Mouse (Mus musculus): ENCODE data around the gene Samd4. TPM values are rescaled to one million over a fixed set of nuclear protein-coding genes. Genes with fewer than 3 reads are reported as not detected.

Samd4 gene
- polyA plus RNA-seq, 1 experiment from 2014 or later: 7.0 TPM

GRCm38 (mm10) chr14:46989694-46990093, 107.0 kb downstream of the Samd4 start:
- no peaks in the 10 kb centered on the region for H3K9me3 ChIP-seq (replicated peaks; ENCODE audit: control insufficient read depth, low read length)
- H3K4me2 ChIP-seq (ENCODE audit: low read depth, low read length): no peak overlapping the region
- H3K27ac ChIP-seq (ENCODE audit: low read length): no peak overlapping the region
- no peaks in the 10 kb centered on the region for H3K27me3 ChIP-seq (ENCODE audit: control insufficient read depth, insufficient read depth, low read length)
- no peaks in the 10 kb centered on the region for H3K36me3 ChIP-seq (ENCODE audit: control insufficient read depth, insufficient read depth, low read length)
- H3K9ac ChIP-seq (ENCODE audit: low read length): no peak overlapping the region
- no peak for ATAC-seq (ENCODE audit: insufficient read depth, low FRiP score)
- H3K4me1 ChIP-seq (ENCODE audit: control insufficient read depth, insufficient read depth, low read length): no peaks in the 10 kb centered on the region
- H3K4me3 ChIP-seq (replicated peaks; ENCODE audit: low read length): no peak overlapping the region
- WGBS: 39% methylated on average over 4 of the region's 4 CpGs

DNA sequence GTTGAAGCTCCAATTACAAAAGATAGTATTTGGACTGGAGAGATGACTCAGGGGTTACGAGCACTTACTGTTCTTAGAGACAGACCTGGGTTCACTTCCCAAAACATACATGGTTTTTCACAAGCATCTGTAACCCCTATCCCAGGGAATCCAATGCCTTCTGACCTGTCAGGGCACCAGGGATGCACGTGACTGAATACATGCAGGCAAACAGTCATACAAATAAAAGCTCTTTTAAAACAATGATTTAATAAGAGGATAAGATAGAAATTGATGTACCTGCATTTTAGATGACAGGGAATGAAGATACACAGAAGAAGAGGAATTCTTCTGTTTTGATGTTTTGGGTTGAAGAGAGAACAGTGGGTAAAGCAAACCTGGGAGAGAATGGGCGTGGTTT, 107.8 kb downstream of the Samd4 start:
- Histone ChIP-seq H3K27ac (ENCODE audit: low read length) (no peak overlapping the region), H3K27me3 (ENCODE audit: control insufficient read depth, insufficient read depth, low read length) (no peaks in the 10 kb centered on the region), H3K9me3 (replicated peaks; ENCODE audit: control insufficient read depth, low read length) (no peaks in the 10 kb centered on the region), H3K4me2 (ENCODE audit: low read depth, low read length) (no peak overlapping the region), H3K4me3 (replicated peaks; ENCODE audit: low read length) (no peak overlapping the region), H3K4me1 (ENCODE audit: control insufficient read depth, insufficient read depth, low read length) (no peaks in the 10 kb centered on the region), H3K9ac (ENCODE audit: low read length) (no peak overlapping the region), H3K36me3 (ENCODE audit: control insufficient read depth, insufficient read depth, low read length) (no peaks in the 10 kb centered on the region)
- WGBS: 81% methylated on average over 3 of the region's 3 CpGs
- ATAC-seq (ENCODE audit: insufficient read depth, low FRiP score): no peak

- no peak for ATAC-seq (ENCODE audit: insufficient read depth, low FRiP score)
These were observed 112.0 kb downstream of the Samd4 start for GRCm38 (mm10) chr14:46994704-46995103.

GRCm38 (mm10) chr14:46999321-47000025, 116.8 kb downstream of the Samd4 start:
- H3K36me3 ChIP-seq (ENCODE audit: control insufficient read depth, insufficient read depth, low read length): no peaks in the 10 kb centered on the region
- H3K4me3 ChIP-seq (replicated peaks; ENCODE audit: low read length): no peak overlapping the region
- no peak overlapping the region for H3K9ac ChIP-seq (ENCODE audit: low read length)
- H3K4me1 ChIP-seq (ENCODE audit: control insufficient read depth, insufficient read depth, low read length): no peaks in the 10 kb centered on the region; the same call in 1 of the 2 replicates
- no peaks in the 10 kb centered on the region for H3K27me3 ChIP-seq (ENCODE audit: control insufficient read depth, insufficient read depth, low read length)
- no peak for ATAC-seq (ENCODE audit: insufficient read depth, low FRiP score)
- H3K9me3 ChIP-seq (replicated peaks; ENCODE audit: control insufficient read depth, low read length): no peaks in the 10 kb centered on the region
- no peak overlapping the region for H3K4me2 ChIP-seq (ENCODE audit: low read depth, low read length)
- WGBS: 57% methylated on average over 9 of the region's 9 CpGs
- no peak overlapping the region for H3K27ac ChIP-seq (ENCODE audit: low read length)

More at GRCm38 (mm10) chr14:46994704-46995103, 112.0 kb downstream of the Samd4 start:
- H3K9ac ChIP-seq (ENCODE audit: low read length): no peak overlapping the region
- H3K27me3 ChIP-seq (ENCODE audit: control insufficient read depth, insufficient read depth, low read length): no peaks in the 10 kb centered on the region
- H3K27ac ChIP-seq (ENCODE audit: low read length): no peak overlapping the region
- H3K36me3 ChIP-seq (ENCODE audit: control insufficient read depth, insufficient read depth, low read length): no peaks in the 10 kb centered on the region
- no peaks in the 10 kb centered on the region for H3K4me1 ChIP-seq (ENCODE audit: control insufficient read depth, insufficient read depth, low read length)
- no peak overlapping the region for H3K4me2 ChIP-seq (ENCODE audit: low read depth, low read length)
- 74% methylated on average over 7 of the region's 7 CpGs for WGBS
- no peak overlapping the region for H3K4me3 ChIP-seq (replicated peaks; ENCODE audit: low read length)
- no peaks in the 10 kb centered on the region for H3K9me3 ChIP-seq (replicated peaks; ENCODE audit: control insufficient read depth, low read length)

DNA sequence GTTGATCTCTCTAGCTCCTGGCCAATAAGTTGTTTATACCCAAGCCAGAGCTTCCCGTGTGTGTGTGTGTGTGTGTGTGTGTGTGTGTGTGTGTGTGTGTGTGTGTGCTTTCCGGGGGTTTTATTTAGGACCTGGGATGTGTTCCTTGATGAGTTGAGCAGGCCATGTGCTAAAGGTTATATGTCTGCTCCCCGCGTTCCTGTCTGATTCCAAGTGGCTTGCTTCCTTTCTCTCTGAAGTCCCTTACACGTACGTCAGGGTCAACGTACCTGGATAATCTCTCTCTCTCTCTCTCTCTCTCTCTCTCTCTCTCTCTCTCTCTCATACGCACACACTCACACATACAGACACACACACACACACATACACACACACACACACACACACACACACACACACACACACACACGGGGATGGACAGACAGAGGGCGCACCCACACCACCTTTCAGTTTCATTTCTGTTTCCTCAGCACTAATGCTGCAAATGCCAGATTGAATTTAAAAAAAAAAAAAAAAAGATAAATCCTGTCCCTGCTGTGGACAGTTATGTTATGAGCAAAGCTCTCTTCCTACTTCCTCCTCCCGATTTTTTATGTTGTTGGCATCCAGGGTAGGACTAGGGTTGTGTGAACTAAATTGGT, 117.6 kb downstream of the Samd4 start:
- 67% methylated on average over 11 of the region's 11 CpGs for WGBS
- Histone ChIP-seq H3K27me3 (ENCODE audit: control insufficient read depth, insufficient read depth, low read length) (no peaks in the 10 kb centered on the region), H3K4me2 (ENCODE audit: low read depth, low read length) (no peak overlapping the region), H3K9me3 (replicated peaks; ENCODE audit: control insufficient read depth, low read length) (no peaks in the 10 kb centered on the region), H3K4me1 (ENCODE audit: control insufficient read depth, insufficient read depth, low read length) (no peaks in the 10 kb centered on the region; the same call in 1 of the 2 replicates), H3K9ac (ENCODE audit: low read length) (no peak overlapping the region), H3K27ac (ENCODE audit: low read length) (no peak overlapping the region), H3K4me3 (replicated peaks; ENCODE audit: low read length) (no peak overlapping the region), H3K36me3 (ENCODE audit: control insufficient read depth, insufficient read depth, low read length) (no peaks in the 10 kb centered on the region)
- no peak for ATAC-seq (ENCODE audit: insufficient read depth, low FRiP score)

GRCm38 (mm10) chr14:47000786-47001761, 118.4 kb downstream of the Samd4 start:
- H3K4me2 ChIP-seq (ENCODE audit: low read depth, low read length): no peak overlapping the region
- H3K4me1 ChIP-seq (ENCODE audit: control insufficient read depth, insufficient read depth, low read length): no peaks in the 10 kb centered on the region; the same call in 1 of the 2 replicates
- no peaks in the 10 kb centered on the region for H3K27me3 ChIP-seq (ENCODE audit: control insufficient read depth, insufficient read depth, low read length)
- H3K9me3 ChIP-seq (replicated peaks; ENCODE audit: control insufficient read depth, low read length): no peaks in the 10 kb centered on the region
- H3K27ac ChIP-seq (ENCODE audit: low read length): no peak overlapping the region
- WGBS: 57% methylated on average over 24 of the region's 24 CpGs
- H3K9ac ChIP-seq (ENCODE audit: low read length): no peak overlapping the region
- no peak overlapping the region for H3K4me3 ChIP-seq (replicated peaks; ENCODE audit: low read length)
- H3K36me3 ChIP-seq (ENCODE audit: control insufficient read depth, insufficient read depth, low read length): no peaks in the 10 kb centered on the region
- no peak for ATAC-seq (ENCODE audit: insufficient read depth, low FRiP score)

GRCm38 (mm10) chr14:47004161-47004560, 121.5 kb downstream of the Samd4 start:
- 28% methylated on average over 3 of the region's 3 CpGs for WGBS
- no peak overlapping the region for H3K9ac ChIP-seq (ENCODE audit: low read length)
- H3K4me2 ChIP-seq (ENCODE audit: low read depth, low read length): no peak overlapping the region
- no peaks in the 10 kb centered on the region for H3K27me3 ChIP-seq (ENCODE audit: control insufficient read depth, insufficient read depth, low read length)
- no peak overlapping the region for H3K27ac ChIP-seq (ENCODE audit: low read length)
- no peak overlapping the region for H3K4me3 ChIP-seq (replicated peaks; ENCODE audit: low read length)
- H3K36me3 ChIP-seq (ENCODE audit: control insufficient read depth, insufficient read depth, low read length): no peaks in the 10 kb centered on the region
- H3K9me3 ChIP-seq (replicated peaks; ENCODE audit: control insufficient read depth, low read length): no peaks in the 10 kb centered on the region
- no peaks in the 10 kb centered on the region; the same call in 1 of the 2 replicates for H3K4me1 ChIP-seq (ENCODE audit: control insufficient read depth, insufficient read depth, low read length)
- no peak for ATAC-seq (ENCODE audit: insufficient read depth, low FRiP score)

- H3K27me3 ChIP-seq (ENCODE audit: control insufficient read depth, insufficient read depth, low read length): no peaks in the 10 kb centered on the region
- WGBS: 64% methylated on average over 18 of the region's 18 CpGs
- no peak overlapping the region for H3K9ac ChIP-seq (ENCODE audit: low read length)
- peaks cover 4% of the 10 kb centered on the region for H3K4me1 ChIP-seq (ENCODE audit: control insufficient read depth, insufficient read depth, low read length)
- H3K9me3 ChIP-seq (replicated peaks; ENCODE audit: control insufficient read depth, low read length): no peaks in the 10 kb centered on the region
- no peak overlapping the region for H3K4me3 ChIP-seq (replicated peaks; ENCODE audit: low read length)
- H3K36me3 ChIP-seq (ENCODE audit: control insufficient read depth, insufficient read depth, low read length): no peaks in the 10 kb centered on the region
- no peak overlapping the region for H3K27ac ChIP-seq (ENCODE audit: low read length)
- no peak overlapping the region for H3K4me2 ChIP-seq (ENCODE audit: low read depth, low read length)
- ATAC-seq (ENCODE audit: insufficient read depth, low FRiP score): no peak
These were observed 128.8 kb downstream of the Samd4 start for GRCm38 (mm10) chr14:47011171-47012139.

All from stomach, embryonic 16.5 days (tissue).